Mouse (Mus musculus): ENCODE data around the gene Hcfc2. TPM values are rescaled to one million over a fixed set of nuclear protein-coding genes. Genes with fewer than 3 reads are reported as not detected.

The Hcfc2 gene
- polyA plus RNA-seq (2012; rRNA removed): 5.0 TPM in 2 replicates

DNA sequence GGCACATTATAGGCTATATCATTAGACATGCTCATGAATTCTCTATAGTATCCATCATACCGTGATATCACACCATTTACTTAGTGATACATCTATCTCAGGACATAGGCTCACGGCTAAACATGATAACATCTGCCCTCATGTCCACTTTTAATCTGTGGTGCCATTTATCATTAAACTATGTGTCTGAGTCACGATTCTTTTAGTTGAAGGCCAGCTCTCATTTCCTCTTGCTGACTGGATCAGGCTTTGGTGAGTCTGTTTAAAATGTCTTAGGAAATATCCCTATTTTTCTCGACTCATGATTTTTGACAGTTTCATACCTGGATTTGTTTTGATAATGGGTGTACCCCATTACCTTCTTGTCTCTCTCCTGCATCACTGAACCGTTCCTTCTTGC lies at the start of gene Hcfc2:
TSS of gene Hcfc2 (plus strand) at position 205 of the 400 bp plus-strand sequence.
- peak within 1 kb of the TSS; percentile 29; the same call in 1 of the 2 replicates for H3K27ac ChIP-seq (ENCODE audit: insufficient read depth, low read length)

DNA sequence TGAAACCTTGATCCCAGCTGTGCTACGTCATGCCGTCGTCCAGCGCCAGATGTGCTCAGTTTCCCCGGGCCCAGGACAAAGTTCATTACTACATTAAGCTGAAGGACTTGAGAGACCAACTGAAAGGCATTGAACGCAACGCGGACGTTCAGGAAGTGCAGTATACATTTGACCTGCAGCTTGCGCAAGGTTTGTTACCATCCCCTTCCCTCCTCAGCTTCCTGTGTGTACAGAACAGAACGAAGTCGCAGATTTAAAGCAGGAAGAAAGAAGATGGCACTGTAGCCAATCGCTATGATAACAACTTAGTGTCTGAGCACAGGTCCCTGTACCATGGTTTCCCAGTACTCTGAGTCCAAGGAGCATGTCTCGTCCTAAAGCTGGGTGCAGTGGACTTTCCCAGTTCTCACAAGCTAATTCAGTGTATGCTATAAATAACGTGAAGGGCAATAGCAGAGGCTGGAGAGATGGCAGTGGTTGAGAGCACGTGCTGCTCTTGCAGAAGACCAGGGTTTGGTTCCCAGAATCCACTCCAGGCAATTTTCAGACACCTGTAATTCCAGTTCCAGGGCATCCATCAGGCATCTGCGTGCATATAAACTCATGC lies 48.7 kb upstream of the Hcfc2 start:
- Histone ChIP-seq H3K27ac (ENCODE audit: insufficient read depth, low read length) (no peak overlapping the region), H3K36me3 (ENCODE audit: control insufficient read depth, insufficient read depth, low read length) (peaks cover 30% of the 10 kb centered on the region), H3K4me1 (ENCODE audit: control insufficient read depth, insufficient read depth, insufficient read length) (no peaks in the 10 kb centered on the region), H3K4me3 (ENCODE audit: extremely low read depth, insufficient read depth, insufficient read length) (no peak overlapping the region), H3K27me3 (ENCODE audit: control insufficient read depth, insufficient read depth, low read length) (no peaks in the 10 kb centered on the region)
- WGBS: 88% methylated on average over 17 of the region's 17 CpGs
- TF ChIP-seq POLR2A (IDR thresholded peaks at IDR 0.05; ENCODE audit: low read depth, low read length) (no peak), CTCF (IDR thresholded peaks at IDR 0.05; ENCODE audit: extremely low read depth, insufficient read depth, insufficient read length, insufficient replicate concordance) (no peak)
- no peak for DNase-seq (ENCODE audit: low read depth in 1 of 2, low spot score in 2 of 2)

More for the DNA sequence above, at the start of gene Hcfc2:
- WGBS: 68% methylated on average over 5 of the region's 5 CpGs
- no peaks in the 10 kb centered on the region for H3K27me3 ChIP-seq (ENCODE audit: control insufficient read depth, insufficient read depth, low read length)
- H3K36me3 ChIP-seq (ENCODE audit: control insufficient read depth, insufficient read depth, low read length): no peaks in the 10 kb centered on the region
- peaks cover 20% of the 10 kb centered on the region for H3K4me1 ChIP-seq (ENCODE audit: control insufficient read depth, insufficient read depth, insufficient read length)
- DNase-seq (ENCODE audit: low read depth in 1 of 2, low spot score in 2 of 2): no peak
- no peak for TF ChIP-seq CTCF (IDR thresholded peaks at IDR 0.05; ENCODE audit: extremely low read depth, insufficient read depth, insufficient read length, insufficient replicate concordance)
- no peak for TF ChIP-seq POLR2A (IDR thresholded peaks at IDR 0.05; ENCODE audit: low read depth, low read length)
- no peak within 1 kb of the TSS for H3K4me3 ChIP-seq (ENCODE audit: extremely low read depth, insufficient read depth, insufficient read length)

DNA sequence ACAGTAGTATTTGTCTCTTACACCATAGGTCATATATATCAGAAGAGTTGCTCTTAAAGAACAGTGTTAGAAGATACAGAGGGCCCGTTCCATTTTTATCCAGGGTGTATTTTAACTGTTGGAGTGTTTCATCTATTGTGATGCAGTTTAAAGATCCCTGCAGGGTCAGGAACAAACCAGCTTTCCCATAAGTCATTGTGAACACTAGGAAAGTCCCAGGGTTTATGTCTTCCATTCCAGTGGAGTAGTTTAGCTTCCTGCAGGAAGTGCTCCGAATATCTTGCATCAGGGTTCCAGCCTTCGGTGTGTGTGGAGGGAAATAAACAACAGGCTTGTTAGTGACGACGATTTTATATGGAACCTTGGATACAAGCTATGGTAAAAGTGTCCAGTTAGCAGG lies 44.7 kb upstream of the Hcfc2 start:
- no peak for DNase-seq (ENCODE audit: low read depth in 1 of 2, low spot score in 2 of 2)
- TF ChIP-seq POLR2A (IDR thresholded peaks at IDR 0.05; ENCODE audit: low read depth, low read length): no peak
- TF ChIP-seq CTCF (IDR thresholded peaks at IDR 0.05; ENCODE audit: extremely low read depth, insufficient read depth, insufficient read length, insufficient replicate concordance): no peak
- 84% methylated on average over 5 of the region's 5 CpGs for WGBS

DNA sequence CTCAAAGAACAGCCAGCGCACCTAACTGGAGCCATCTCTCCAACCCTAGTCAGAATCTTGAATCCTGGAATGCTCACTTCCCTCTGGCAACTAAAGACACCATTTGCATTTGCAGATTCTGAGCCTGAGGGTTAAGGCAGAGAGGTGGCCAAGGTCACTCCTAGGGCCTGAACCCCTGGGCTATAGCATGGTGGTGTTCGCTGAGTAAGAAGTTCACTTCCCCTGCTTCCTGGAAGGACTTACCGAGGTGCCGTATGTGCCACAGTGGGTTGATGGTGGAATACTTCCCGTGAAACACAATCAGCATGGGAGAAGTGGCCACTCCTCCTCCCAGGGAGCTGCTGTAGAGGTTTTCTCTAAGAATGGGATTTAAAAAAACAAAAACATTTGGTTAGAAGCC lies 43.3 kb upstream of the Hcfc2 start:
- Histone ChIP-seq H3K27me3 (ENCODE audit: control insufficient read depth, insufficient read depth, low read length) (no peaks in the 10 kb centered on the region), H3K4me3 (ENCODE audit: extremely low read depth, insufficient read depth, insufficient read length) (no peak overlapping the region), H3K27ac (ENCODE audit: insufficient read depth, low read length) (no peak overlapping the region), H3K4me1 (ENCODE audit: control insufficient read depth, insufficient read depth, insufficient read length) (no peaks in the 10 kb centered on the region), H3K36me3 (ENCODE audit: control insufficient read depth, insufficient read depth, low read length) (peaks cover under 1% of the 10 kb centered on the region)
- DNase-seq (ENCODE audit: low read depth in 1 of 2, low spot score in 2 of 2): no peak
- TF ChIP-seq POLR2A (IDR thresholded peaks at IDR 0.05; ENCODE audit: low read depth, low read length) (no peak), CTCF (IDR thresholded peaks at IDR 0.05; ENCODE audit: extremely low read depth, insufficient read depth, insufficient read length, insufficient replicate concordance) (no peak)
- 84% methylated on average over 5 of the region's 5 CpGs for WGBS

More for the DNA sequence above, 44.7 kb upstream of the Hcfc2 start:
- Histone ChIP-seq H3K4me3 (ENCODE audit: extremely low read depth, insufficient read depth, insufficient read length) (no peak overlapping the region), H3K27me3 (ENCODE audit: control insufficient read depth, insufficient read depth, low read length) (no peaks in the 10 kb centered on the region), H3K36me3 (ENCODE audit: control insufficient read depth, insufficient read depth, low read length) (peaks cover 8% of the 10 kb centered on the region), H3K27ac (ENCODE audit: insufficient read depth, low read length) (no peak overlapping the region), H3K4me1 (ENCODE audit: control insufficient read depth, insufficient read depth, insufficient read length) (no peaks in the 10 kb centered on the region)

- no peak overlapping the region for H3K4me3 ChIP-seq (ENCODE audit: extremely low read depth, insufficient read depth, insufficient read length)
- no peak for TF ChIP-seq POLR2A (IDR thresholded peaks at IDR 0.05; ENCODE audit: low read depth, low read length)
- TF ChIP-seq CTCF (IDR thresholded peaks at IDR 0.05; ENCODE audit: extremely low read depth, insufficient read depth, insufficient read length, insufficient replicate concordance): no peak
- no peaks in the 10 kb centered on the region for H3K4me1 ChIP-seq (ENCODE audit: control insufficient read depth, insufficient read depth, insufficient read length)
- no peak overlapping the region for H3K27ac ChIP-seq (ENCODE audit: insufficient read depth, low read length)
- no peak for DNase-seq (ENCODE audit: low read depth in 1 of 2, low spot score in 2 of 2)
- no peaks in the 10 kb centered on the region; the same call in 1 of the 2 replicates for H3K36me3 ChIP-seq (ENCODE audit: control insufficient read depth, insufficient read depth, low read length)
- 90% methylated on average over 3 of the region's 3 CpGs for WGBS
- no peaks in the 10 kb centered on the region for H3K27me3 ChIP-seq (ENCODE audit: control insufficient read depth, insufficient read depth, low read length)
Measured at GRCm38 (mm10) chr10:82654581-82654980, 41.4 kb upstream of the Hcfc2 start.

GRCm38 (mm10) chr10:82661820-82662219 lies 34.1 kb upstream of the Hcfc2 start:
- peaks cover 5% of the 10 kb centered on the region; the same call in 1 of the 2 replicates for H3K4me1 ChIP-seq (ENCODE audit: control insufficient read depth, insufficient read depth, insufficient read length)
- H3K4me3 ChIP-seq (ENCODE audit: extremely low read depth, insufficient read depth, insufficient read length): no peak overlapping the region
- WGBS: 67% methylated on average over 8 of the region's 8 CpGs
- TF ChIP-seq CTCF (IDR thresholded peaks at IDR 0.05; ENCODE audit: extremely low read depth, insufficient read depth, insufficient read length, insufficient replicate concordance) (no peak), POLR2A (IDR thresholded peaks at IDR 0.05; ENCODE audit: low read depth, low read length) (no peak)
- DNase-seq (ENCODE audit: low read depth in 1 of 2, low spot score in 2 of 2): no peak
- H3K27ac ChIP-seq (ENCODE audit: insufficient read depth, low read length): no peak overlapping the region
- H3K36me3 ChIP-seq (ENCODE audit: control insufficient read depth, insufficient read depth, low read length): no peaks in the 10 kb centered on the region
- no peaks in the 10 kb centered on the region for H3K27me3 ChIP-seq (ENCODE audit: control insufficient read depth, insufficient read depth, low read length)
